Mouse (Mus musculus) ovary, postnatal 10 days (tissue): ENCODE data around the gene Car14.
A peak's percentile ranks its signal among the peaks of the same experiment; 100 is the strongest.
"Not testable (repeated sequence)": the region's sequence is repeated elsewhere in the genome, so short reads cannot be mapped to it uniquely, and the experiment has no call there.

Experiments
- DNase-seq: peaks from one replicate; pipeline ENCODE4 v3.0.0; 2022; ENCODE audit warnings: low spot score

Car14 gene

GRCm38 (mm10) chr3:95891211-95892065 is 13.1 kb downstream of the Car14 start, which contains the start of gene BC028528:
TSS of gene BC028528 (minus strand) at chr3:95892005.
- no peak for DNase-seq

DNA sequence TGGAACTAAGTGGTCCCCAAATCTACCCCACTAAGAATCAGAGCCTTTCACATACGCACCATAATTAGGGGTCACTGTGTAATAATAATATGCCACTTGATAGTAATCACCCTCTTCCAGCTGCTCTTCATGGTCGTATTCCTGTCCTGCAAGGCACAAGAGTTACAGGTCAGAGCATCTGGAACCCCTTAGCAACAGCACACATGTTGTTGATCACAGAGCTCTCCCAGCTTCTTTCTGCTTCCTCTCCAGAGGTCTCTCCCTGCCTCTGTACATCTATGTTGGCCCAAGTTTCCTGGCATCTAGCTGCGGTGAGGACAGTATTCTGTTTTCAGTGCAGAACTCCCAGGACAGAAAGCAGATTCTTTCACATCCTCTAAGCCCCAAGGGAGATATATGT is 14.8 kb downstream of the Car14 start:
- no peak for DNase-seq

DNA sequence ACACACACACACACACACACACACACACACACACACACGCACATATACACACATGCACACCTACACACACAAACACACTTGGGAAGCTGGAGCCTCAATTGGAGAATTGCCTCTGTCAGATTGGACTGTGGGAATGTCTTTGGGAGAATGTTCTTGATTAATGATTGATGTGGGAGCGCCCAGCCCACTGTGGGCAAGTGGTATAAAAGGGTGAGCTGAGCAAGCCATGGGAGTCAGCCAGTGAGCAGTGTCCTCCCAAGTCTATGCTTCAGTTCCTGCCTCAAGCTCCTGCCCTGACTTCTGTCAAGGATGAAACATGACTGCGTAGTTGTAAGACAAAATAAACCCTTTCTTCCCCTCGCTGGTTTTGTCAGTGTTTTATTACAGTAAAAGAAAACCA is 16.9 kb downstream of the Car14 start:
- no peak for DNase-seq

DNA sequence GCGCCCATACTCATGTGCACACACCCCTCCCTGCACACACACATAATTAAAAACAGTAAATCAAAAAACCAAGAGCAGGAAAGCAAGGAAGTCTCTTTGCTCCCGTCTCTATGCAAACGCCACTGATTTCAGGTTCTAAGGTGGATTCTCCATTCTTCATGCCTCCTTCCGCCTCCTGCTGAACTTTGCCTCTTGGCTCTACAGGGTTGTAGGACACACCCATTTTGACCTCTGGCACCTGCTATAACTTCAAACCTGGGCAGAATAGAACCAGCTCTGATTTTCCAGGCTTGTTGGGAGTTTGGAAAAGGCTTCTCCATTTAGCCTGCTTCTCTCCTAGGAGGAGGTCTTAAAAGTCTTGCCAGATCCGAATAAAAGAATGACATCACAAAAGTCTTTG is 20.1 kb downstream of the Car14 start:
- no peak for DNase-seq

DNA sequence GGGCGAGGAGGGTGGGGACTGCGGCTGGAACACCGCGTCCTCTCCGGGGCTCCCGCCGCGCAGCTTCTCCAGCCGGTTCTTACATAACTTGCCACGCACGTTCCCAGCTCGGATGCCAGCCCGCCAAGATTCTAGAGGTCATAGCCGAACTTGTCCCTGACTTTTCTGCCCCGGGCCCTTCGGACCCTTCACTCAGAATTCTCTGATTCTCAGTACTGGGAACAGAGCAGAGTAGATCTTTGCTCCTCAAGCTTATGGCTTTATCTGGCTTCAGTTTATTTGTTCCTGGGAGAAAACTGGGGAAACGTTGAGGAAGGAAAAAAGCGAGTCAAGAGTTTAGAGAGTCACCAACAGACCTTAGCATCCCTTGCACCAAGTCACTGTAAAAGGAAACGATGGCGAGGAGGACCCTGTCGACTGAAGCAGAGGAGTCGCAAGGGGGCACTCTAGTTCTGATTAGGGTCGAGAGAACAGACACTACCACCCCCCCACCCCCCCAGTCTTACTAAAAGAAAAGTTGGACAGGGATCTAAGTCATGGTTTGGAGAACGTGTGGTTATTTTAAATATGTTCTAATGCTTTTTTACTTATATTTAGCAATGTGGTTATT is 21.6 kb downstream of the Car14 start:
- no peak for DNase-seq

DNA sequence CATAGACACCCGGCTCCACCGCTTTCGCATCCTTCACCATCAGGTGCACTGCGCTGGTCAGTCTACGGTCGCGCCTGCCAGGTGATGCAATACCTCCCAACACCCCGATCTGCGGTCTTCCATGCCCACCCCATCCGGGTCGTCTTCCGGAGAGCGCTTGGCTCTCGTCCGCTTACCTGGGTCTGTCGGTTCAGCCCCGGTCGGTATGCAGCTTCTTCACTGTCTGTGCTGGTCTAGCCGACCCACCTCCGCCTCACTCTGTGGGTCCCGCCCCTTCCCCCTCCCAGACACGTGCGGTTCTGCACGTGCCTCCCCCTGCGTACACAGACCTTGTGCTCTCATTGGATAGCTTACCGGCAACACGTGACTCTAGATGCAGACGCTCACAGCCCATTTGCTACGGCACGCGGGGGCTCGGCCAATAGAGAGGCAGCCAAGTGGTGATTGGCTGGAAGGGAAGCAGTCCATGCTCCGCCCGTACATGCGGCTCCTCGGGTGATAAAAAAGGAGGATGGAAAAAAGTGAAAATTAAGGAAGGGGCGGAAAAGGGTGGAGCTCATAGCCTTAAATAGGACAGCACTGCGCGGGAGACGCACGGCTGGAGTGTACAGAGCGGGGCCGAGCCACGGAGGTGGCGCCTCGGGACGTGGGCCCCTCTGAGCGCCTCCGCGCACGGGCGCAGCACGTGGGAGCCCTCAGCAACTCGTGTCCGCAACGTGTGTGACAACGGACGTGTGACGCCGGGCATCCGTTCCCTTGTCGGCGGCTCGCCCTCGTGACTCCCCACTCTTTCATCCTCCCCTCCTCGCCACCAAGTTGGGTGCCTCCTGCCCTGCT is 22.3 kb downstream of the Car14 start, which contains the start of gene Ciart:
Gene Ciart (minus strand): TSS at position 273 of the 837 bp plus-strand sequence.
- peak; percentile 86 for DNase-seq

- no peak for DNase-seq
These were observed 25.4 kb downstream of the Car14 start for GRCm38 (mm10) chr3:95879063-95879462.

DNA sequence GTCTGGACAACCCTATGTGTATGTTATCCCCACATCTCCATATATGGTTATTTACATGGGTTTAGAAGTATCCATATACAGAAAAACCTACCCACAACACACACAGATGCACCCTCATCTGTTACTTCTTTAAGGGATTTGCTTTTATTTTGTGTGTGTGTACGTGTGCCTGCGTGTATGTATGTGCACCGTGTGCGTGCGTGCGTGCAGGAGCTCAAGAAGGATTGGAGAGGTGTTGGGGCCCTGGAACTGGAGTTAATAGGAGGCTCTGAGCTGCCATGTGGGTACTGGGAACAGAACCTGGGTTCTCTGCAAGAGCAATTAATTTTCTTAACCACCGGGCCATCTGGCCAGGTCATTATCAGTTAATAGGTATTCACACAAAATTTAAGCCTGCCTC is 32.4 kb downstream of the Car14 start:
- DNase-seq = no peak

DNA sequence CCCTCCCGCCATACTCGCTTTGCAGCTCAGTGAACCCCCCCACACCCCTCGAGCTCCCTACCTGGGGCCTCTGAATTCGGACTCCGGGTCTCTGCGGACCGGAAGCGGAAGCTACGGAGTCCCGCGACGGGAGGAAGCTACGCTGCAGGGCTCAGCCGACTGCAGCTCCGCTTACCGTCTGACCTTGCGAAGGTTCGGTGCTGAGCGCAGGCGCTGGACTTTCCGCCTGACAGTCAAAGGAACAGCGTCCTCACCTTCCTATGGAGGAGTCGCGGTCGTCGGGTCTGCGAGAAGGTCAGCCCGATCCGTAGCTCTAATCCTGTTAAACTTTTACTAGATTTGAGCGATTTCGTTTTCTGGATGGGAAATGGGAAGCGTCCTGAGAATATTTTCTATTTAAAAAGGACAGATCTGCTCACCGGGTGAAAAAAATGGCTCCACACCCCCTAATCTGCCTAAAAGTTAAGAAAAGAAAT is 33.1 kb downstream of the Car14 start, which contains the start of gene Mrps21:
Gene Mrps21 (minus strand): TSS at position 128 of the 476 bp plus-strand sequence.
- DNase-seq = peak; percentile 71

DNA sequence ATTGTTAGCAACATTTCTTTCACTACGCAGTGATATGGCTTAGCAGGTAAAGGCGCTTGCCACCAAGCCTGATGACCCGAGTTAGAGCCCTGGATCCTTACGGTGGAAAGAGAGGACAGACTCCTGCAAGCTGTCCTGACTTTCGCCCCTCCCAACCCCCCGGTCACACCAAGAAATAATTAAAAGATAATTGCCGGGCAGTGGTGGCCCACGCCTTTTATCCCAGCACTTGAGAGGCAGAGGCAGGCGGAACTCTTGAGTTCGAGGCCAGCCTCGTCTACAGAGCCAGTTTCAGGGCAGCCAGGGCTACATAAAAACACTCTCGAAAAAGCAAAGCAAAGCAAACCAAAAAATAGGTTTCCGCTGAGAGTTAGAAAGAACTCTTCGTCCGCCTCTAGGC is 33.5 kb downstream of the Car14 start:
- DNase-seq = no peak

- DNase-seq = no peak
These were observed 37.1 kb downstream of the Car14 start for GRCm38 (mm10) chr3:95867408-95867807.

DNA sequence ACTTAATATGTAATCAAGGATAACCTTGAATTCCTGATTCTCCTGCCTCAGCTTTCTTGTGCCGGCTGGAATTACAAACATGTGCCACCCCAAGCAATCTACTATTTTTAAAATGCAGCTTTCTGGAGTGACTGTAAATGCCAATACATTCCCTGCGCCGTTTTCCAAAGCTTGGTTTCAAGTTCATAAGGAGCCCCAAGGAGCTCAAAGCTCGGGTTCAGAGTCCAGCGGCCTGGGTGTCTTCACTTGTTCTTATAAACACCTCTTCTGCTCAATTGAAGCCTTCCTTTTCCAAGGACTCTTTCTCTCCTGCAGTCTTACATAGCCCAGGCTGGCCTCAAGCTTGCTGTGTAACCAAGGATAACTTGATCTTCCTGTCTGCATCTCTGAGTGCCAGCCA is 38.4 kb downstream of the Car14 start:
- no peak for DNase-seq

GRCm38 (mm10) chr3:95865571-95865970 is 38.9 kb downstream of the Car14 start:
- no peak for DNase-seq

GRCm38 (mm10) chr3:95865050-95865449 is 39.4 kb downstream of the Car14 start:
- no peak for DNase-seq

DNA sequence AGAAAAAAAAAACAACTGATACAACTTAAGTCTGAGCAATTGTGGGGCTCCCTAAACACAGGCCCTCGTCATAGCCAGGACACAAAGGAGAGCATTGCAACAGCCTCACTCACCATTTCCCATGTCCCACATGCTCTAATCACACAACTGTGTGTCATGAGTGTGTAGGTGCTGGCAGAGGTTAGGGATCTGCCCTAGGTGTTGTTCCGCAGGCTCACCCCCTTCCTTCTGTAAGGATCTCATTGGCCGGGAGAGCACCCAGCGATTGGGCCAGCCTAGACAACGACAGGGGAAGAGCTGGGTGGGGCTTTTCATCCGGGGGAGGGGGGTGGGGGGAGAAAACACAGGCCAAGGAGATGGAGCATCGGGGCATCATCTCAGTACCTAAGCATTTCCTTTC is 40.9 kb downstream of the Car14 start:
- DNase-seq = no peak

DNA sequence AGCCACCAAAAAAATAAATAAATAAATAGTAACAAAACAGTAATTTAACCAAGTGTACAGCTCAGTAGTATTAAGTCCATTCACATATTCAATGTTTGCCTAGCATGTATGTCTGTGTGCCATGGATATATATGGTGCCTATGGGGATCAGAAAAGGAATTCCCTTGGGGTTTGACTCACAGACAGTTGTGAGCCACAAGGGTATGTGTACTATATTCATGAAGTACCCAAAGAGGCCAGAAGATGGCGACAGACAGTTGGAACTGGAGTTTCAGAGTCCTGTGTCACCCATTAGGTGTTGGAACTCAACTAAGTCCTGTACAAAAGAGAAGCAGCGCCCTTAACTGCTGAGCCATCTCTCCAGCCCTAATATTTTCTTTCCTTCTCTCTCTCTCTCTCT is 42.7 kb downstream of the Car14 start:
- DNase-seq = no peak

DNA sequence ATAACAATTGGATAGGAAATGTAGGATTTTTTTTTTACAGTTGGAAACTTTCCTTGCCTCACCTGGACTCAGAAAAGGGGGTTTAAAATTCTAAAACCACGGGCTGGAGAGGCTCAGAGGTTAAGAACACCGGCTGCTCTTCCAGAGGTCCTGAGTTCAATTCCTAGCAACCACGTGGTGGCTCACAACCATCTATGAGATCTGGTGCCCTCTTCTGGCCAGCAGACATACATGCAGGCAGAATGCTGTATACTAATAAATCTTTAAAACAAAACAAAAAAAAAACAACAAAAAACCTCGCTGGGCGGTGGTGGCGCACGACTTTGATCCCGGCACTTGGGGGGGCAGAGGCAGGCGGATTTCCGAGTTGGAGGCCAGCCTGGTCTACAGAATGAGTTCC is 43.3 kb downstream of the Car14 start:
- DNase-seq = no peak

DNA sequence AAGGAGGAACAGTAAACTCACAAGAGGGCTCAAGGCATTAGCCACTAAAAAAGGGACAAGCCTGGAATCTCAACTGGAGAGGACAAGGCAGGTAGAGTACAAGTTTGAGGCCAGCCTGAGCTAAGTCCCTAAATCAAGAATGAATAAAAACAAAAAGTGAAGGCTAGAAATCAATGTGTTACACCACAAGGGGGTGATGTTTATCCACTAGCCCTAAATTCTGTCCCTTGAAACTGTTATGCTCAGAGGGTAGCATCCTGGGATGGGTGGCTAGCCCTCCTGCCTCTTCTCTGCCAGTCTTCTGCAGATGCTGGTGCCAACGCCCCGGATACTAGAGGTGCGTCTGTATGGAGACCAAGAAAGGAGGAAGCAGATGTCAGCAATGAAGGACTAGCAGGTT is 44.2 kb downstream of the Car14 start:
- no peak for DNase-seq

DNA sequence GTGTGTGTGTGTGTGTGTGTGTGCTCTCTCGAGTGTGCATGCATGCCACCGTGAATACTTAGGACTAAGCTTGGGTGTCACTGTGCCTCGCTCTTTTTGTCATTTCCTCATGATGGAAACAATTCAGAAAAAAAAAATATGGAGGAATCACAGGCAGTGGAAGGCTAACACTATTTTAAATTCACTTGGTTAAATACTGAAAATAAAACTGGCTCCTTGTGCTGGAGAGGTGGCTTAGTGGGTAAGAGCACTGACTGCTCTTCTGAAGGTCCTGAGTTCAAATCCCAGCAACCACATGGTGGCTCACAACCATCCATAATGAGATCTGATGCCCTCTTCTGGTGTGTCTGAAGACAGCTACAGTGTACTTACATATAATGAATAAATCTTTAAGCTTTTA is 46.2 kb downstream of the Car14 start:
- not testable (repeated sequence) for DNase-seq

DNA sequence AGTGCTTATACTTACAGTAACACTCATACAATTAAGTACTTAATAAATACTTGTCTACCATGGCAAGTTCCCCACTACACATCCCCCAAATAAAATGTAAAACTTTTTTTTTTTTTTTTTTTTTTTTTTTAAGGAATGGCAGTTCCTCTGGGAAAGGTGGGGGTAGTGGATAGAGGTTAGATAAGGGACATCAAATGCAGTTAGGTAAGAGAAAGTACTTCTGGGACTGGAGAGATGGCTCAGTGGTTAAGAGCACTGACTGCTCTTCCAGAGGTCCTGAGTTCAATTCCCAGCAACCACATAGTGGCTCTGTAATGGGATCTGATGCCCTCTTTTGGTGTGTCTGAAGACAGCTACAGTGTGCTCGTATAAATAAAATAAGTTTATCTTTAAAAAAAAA is 47.4 kb downstream of the Car14 start:
- not testable (repeated sequence) for DNase-seq

DNA sequence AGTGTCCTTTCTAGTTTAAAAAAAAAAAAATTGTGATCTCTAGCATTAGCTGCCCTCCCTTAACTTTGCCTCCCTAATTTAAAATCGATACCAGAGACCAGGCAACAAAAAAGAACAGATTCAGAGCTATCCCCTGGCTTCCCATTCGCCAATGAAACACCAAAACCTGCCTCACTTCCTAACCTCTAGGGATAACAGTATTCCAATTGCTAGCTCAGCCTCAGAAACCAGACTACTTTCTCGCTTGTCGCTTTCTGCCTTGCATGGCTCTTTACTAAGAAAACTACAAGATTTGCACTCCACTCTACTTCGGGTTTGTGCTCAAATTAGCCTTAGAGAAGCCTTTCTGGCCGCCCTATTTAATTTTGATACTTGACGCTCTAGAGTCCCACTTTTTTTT is 48.4 kb downstream of the Car14 start:
- DNase-seq = no peak

DNA sequence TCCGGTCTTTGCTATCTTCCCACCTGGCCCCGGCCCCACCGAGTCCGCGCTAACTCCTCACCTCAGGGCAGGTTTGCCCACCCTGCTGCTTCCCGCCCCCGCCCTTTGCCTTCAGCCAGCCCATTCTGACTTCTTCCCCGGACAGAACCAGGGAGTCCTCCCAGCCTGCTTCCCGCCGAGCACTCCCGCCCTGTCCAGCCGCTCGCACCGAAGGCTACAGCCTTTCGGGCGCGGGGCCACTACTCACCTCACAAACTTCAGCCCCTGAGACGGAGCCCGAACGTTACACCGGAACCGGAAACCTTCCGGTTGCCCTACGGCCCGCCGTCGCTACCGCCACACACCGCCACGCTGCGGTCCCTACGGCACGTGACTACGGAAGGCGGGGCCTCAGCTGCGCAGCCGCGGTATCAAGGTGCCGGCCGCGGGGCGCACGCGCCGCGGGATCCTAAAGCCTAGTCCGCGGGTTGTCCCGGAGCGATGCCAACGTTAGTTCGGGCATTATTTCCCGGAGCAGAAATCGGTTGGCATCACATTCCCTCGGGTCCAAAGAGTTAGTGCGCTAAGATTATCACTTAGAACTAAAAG is 48.9 kb downstream of the Car14 start, which contains the start of gene Prpf3:
Gene Prpf3 (minus strand): TSS at position 384 of the 588 bp plus-strand sequence.
- peak; percentile 88 for DNase-seq
